Mouse (Mus musculus): Measurements from ENCODE around the gene Gm45753. TPM values are rescaled to one million over a fixed set of nuclear protein-coding genes. Genes with fewer than 3 reads are reported as not detected.
"Not testable (repeated sequence)": the region's sequence is repeated elsewhere in the genome, so short reads cannot be mapped to it uniquely, and the experiment has no call there.

Gm45753 gene
- polyA plus RNA-seq, 1 experiment: not detected

- H3K4me1 ChIP-seq (ENCODE audit: control insufficient read depth, insufficient read depth, low read length): no peaks in the 10 kb centered on the region
- 0 out of 2 replicates have a peak, but pooled peaks cover 2% of the 10 kb centered on the region for H3K9me3 ChIP-seq (replicated peaks; ENCODE audit: control insufficient read depth, insufficient read depth, low read length, poor library complexity, severe bottlenecking)
- H3K36me3 ChIP-seq (ENCODE audit: control insufficient read depth, insufficient read depth, low read length, poor library complexity, severe bottlenecking): no peaks in the 10 kb centered on the region
- no peak for TF ChIP-seq POLR2A (IDR thresholded peaks at IDR 0.05; ENCODE audit: insufficient read depth, low read length)
- no peak for TF ChIP-seq CTCF (IDR thresholded peaks at IDR 0.05; ENCODE audit: low read depth, low read length)
- no peak for TF ChIP-seq EP300 (IDR thresholded peaks at IDR 0.05; ENCODE audit: insufficient read depth, low read depth, low read length)
- peaks cover 7% of the 10 kb centered on the region for H3K27me3 ChIP-seq (ENCODE audit: control insufficient read depth, insufficient read depth, low read length, poor library complexity, severe bottlenecking)
- H3K9ac ChIP-seq (ENCODE audit: low read depth, poor library complexity, severe bottlenecking): peak within 1 kb of the TSS; percentile 2; the same call in 1 of the 2 replicates
- peak within 1 kb of the TSS; percentile 48 for H3K4me3 ChIP-seq (ENCODE audit: low read depth, low read length)
- no peak within 1 kb of the TSS for H3K27ac ChIP-seq (ENCODE audit: insufficient read depth, low read length)
These were observed 24.6 kb upstream of the Gm45753 start, which contains the start of gene Cyp4v3 for GRCm38 (mm10) chr8:45332685-45333409. Gene Cyp4v3 (minus strand): TSS chr8:45333216.

- Histone ChIP-seq H3K27ac (ENCODE audit: insufficient read depth, low read length) (no peak overlapping the region), H3K4me1 (ENCODE audit: control insufficient read depth, insufficient read depth, low read length) (no peaks in the 10 kb centered on the region), H3K9ac (ENCODE audit: low read depth, poor library complexity, severe bottlenecking) (no peak overlapping the region), H3K9me3 (replicated peaks; ENCODE audit: control insufficient read depth, insufficient read depth, low read length, poor library complexity, severe bottlenecking) (0 out of 2 replicates have a peak, but pooled peaks cover 2% of the 10 kb centered on the region), H3K36me3 (ENCODE audit: control insufficient read depth, insufficient read depth, low read length, poor library complexity, severe bottlenecking) (no peaks in the 10 kb centered on the region), H3K4me3 (ENCODE audit: low read depth, low read length) (no peak overlapping the region), H3K27me3 (ENCODE audit: control insufficient read depth, insufficient read depth, low read length, poor library complexity, severe bottlenecking) (peaks cover 7% of the 10 kb centered on the region)
- no peak for TF ChIP-seq CTCF (IDR thresholded peaks at IDR 0.05; ENCODE audit: low read depth, low read length)
These were observed 22.6 kb upstream of the Gm45753 start for GRCm38 (mm10) chr8:45330856-45331255.

DNA sequence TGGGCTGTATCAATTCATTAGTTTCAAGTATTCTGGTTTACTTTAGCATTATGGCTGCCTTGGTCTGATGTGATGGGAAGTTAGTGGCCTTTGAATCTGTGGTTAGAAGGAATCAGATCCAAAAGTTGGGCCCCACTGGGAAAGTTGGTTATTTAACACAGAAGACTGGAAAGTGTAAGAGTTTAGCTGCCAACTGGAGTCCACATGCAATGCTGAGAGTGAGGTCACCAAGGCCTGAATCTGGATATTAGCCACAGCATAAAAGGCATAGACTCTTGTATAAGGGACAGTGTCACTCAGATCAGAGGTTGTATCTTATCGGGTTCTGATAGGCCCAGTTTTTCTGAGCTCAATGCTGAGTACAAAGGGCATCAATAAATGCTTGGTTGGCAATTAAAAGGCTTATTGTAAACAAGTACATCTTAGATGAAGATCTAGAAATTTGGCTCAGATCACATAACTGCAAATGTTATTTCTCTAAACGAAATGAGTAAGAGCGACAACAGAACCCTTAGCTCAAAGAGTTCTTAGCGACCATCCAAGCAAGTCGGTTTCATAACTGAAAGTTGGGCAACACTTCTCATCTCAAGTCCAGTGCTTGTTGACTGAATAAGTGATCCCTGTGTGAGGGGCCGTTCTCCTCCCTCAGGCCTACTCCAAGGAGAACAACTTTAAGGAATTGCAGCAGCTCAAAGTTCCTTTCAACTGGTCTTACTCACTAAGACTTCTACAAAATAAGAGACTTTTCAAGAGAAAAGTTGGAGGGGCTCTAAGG lies 21.1 kb upstream of the Gm45753 start:
- H3K9me3 ChIP-seq (replicated peaks; ENCODE audit: control insufficient read depth, insufficient read depth, low read length, poor library complexity, severe bottlenecking): 0 out of 2 replicates have a peak, but pooled peaks cover 2% of the 10 kb centered on the region
- no peaks in the 10 kb centered on the region for H3K4me1 ChIP-seq (ENCODE audit: control insufficient read depth, insufficient read depth, low read length)
- H3K36me3 ChIP-seq (ENCODE audit: control insufficient read depth, insufficient read depth, low read length, poor library complexity, severe bottlenecking): no peaks in the 10 kb centered on the region
- H3K4me3 ChIP-seq (ENCODE audit: low read depth, low read length): no peak overlapping the region
- TF ChIP-seq POLR2A (IDR thresholded peaks at IDR 0.05; ENCODE audit: insufficient read depth, low read length) (no peak), CTCF (IDR thresholded peaks at IDR 0.05; ENCODE audit: low read depth, low read length) (no peak), EP300 (IDR thresholded peaks at IDR 0.05; ENCODE audit: insufficient read depth, low read depth, low read length) (no peak)
- H3K27ac ChIP-seq (ENCODE audit: insufficient read depth, low read length): no peak overlapping the region
- H3K27me3 ChIP-seq (ENCODE audit: control insufficient read depth, insufficient read depth, low read length, poor library complexity, severe bottlenecking): peaks cover 7% of the 10 kb centered on the region
- no peak overlapping the region for H3K9ac ChIP-seq (ENCODE audit: low read depth, poor library complexity, severe bottlenecking)

DNA sequence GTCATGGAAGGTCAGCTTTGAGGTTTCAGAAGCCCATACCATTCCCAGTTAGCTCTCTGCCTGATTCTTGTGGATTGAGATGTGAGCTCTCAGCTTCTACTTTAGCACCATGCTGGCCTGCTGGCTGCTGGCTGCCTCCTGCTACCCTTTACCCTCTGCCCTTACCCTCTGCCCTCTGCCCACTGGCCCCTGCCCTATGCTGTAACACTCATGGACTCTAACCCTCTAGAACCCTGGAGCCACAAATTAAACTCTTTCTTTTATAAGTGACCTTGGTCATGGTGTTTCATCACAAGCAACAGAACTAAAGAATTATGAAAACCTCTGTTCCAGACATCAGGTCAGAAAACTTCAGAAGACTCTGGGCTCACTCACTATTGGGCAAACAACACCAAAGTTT lies 18.8 kb upstream of the Gm45753 start:
- H3K9me3 ChIP-seq (replicated peaks; ENCODE audit: control insufficient read depth, insufficient read depth, low read length, poor library complexity, severe bottlenecking); H3K4me3 ChIP-seq (ENCODE audit: low read depth, low read length); H3K9ac ChIP-seq (ENCODE audit: low read depth, poor library complexity, severe bottlenecking); H3K36me3 ChIP-seq (ENCODE audit: control insufficient read depth, insufficient read depth, low read length, poor library complexity, severe bottlenecking); H3K27ac ChIP-seq (ENCODE audit: insufficient read depth, low read length); H3K27me3 ChIP-seq (ENCODE audit: control insufficient read depth, insufficient read depth, low read length, poor library complexity, severe bottlenecking); H3K4me1 ChIP-seq (ENCODE audit: control insufficient read depth, insufficient read depth, low read length): not testable (repeated sequence)

- Histone ChIP-seq H3K36me3 (ENCODE audit: control insufficient read depth, insufficient read depth, low read length, poor library complexity, severe bottlenecking) (no peaks in the 10 kb centered on the region), H3K27me3 (ENCODE audit: control insufficient read depth, insufficient read depth, low read length, poor library complexity, severe bottlenecking) (no peaks in the 10 kb centered on the region; the same call in 1 of the 2 replicates), H3K9ac (ENCODE audit: low read depth, poor library complexity, severe bottlenecking) (no peak overlapping the region), H3K9me3 (replicated peaks; ENCODE audit: control insufficient read depth, insufficient read depth, low read length, poor library complexity, severe bottlenecking) (no peaks in the 10 kb centered on the region), H3K4me1 (ENCODE audit: control insufficient read depth, insufficient read depth, low read length) (no peaks in the 10 kb centered on the region), H3K4me3 (ENCODE audit: low read depth, low read length) (no peak overlapping the region), H3K27ac (ENCODE audit: insufficient read depth, low read length) (no peak overlapping the region)
- no peak for TF ChIP-seq EP300 (IDR thresholded peaks at IDR 0.05; ENCODE audit: insufficient read depth, low read depth, low read length)
- no peak for TF ChIP-seq CTCF (IDR thresholded peaks at IDR 0.05; ENCODE audit: low read depth, low read length)
- TF ChIP-seq POLR2A (IDR thresholded peaks at IDR 0.05; ENCODE audit: insufficient read depth, low read length): no peak
These were observed 15.9 kb upstream of the Gm45753 start for GRCm38 (mm10) chr8:45324151-45324550.

DNA sequence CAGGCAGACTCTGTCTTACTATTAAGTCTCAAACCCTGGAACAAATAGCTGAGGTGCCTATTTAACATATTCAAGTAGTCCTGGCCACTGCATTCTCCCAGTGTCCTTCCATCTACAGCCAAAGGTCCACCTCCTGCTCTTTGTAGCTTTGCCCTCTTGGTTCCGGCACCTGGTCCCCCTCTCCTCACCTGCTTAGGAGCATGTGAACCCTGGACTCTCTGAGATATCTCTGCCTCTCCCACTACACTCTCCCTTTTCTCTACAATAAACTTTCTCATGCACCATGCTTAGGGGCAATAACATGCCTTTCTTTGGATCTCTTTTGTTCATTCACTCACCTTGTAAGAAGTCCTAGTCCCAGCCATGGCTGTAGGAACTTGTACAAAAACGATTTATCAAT lies 13.1 kb upstream of the Gm45753 start:
- H3K4me3 ChIP-seq (ENCODE audit: low read depth, low read length): no peak overlapping the region
- H3K9ac ChIP-seq (ENCODE audit: low read depth, poor library complexity, severe bottlenecking): no peak overlapping the region
- no peaks in the 10 kb centered on the region for H3K36me3 ChIP-seq (ENCODE audit: control insufficient read depth, insufficient read depth, low read length, poor library complexity, severe bottlenecking)
- no peak overlapping the region for H3K27ac ChIP-seq (ENCODE audit: insufficient read depth, low read length)
- H3K4me1 ChIP-seq (ENCODE audit: control insufficient read depth, insufficient read depth, low read length): no peaks in the 10 kb centered on the region
- no peaks in the 10 kb centered on the region; the same call in 1 of the 2 replicates for H3K27me3 ChIP-seq (ENCODE audit: control insufficient read depth, insufficient read depth, low read length, poor library complexity, severe bottlenecking)
- TF ChIP-seq POLR2A (IDR thresholded peaks at IDR 0.05; ENCODE audit: insufficient read depth, low read length): no peak
- no peak for TF ChIP-seq CTCF (IDR thresholded peaks at IDR 0.05; ENCODE audit: low read depth, low read length)
- no peak for TF ChIP-seq EP300 (IDR thresholded peaks at IDR 0.05; ENCODE audit: insufficient read depth, low read depth, low read length)
- H3K9me3 ChIP-seq (replicated peaks; ENCODE audit: control insufficient read depth, insufficient read depth, low read length, poor library complexity, severe bottlenecking): no peaks in the 10 kb centered on the region
